Mouse (Mus musculus): ENCODE measurements around the gene Med16. TPM values are rescaled to one million over a fixed set of nuclear protein-coding genes. Genes with fewer than 3 reads are reported as not detected.

Med16 gene
- total and polyA plus RNA-seq, 3 experiments, result 10.2 to 22.8 (median 12.1) TPM

GRCm38 (mm10) chr10:79907415-79907814 lies 1.3 kb downstream of the Med16 start:
- Histone ChIP-seq H3K27ac (ENCODE audit: insufficient read depth, low read depth) (no peak overlapping the region), H3K36me3 (replicated peaks in 1 of 2; ENCODE audit: control insufficient read depth in 1 of 2, insufficient read depth in 1 of 2, low read length in 1 of 2) (peaks cover 29 to 71% of the 10 kb centered on the region in 2 experiments), H3K9ac (ENCODE audit: insufficient read depth, low read depth) (no peak overlapping the region), H3K4me2 (ENCODE audit: insufficient read depth, low read depth, poor library complexity, severe bottlenecking) (no peak overlapping the region), H3K79me2 (replicated peaks; ENCODE audit: control insufficient read depth, extremely low read depth, insufficient read depth, poor library complexity, severe bottlenecking) (no peaks in the 10 kb centered on the region), H3K4me3 (replicated peaks in 1 of 3; ENCODE audit: low read depth in 2 of 3, low read length in 2 of 3, poor library complexity in 1 of 3) (no peak overlapping the region), H3K4me1 (ENCODE audit: control insufficient read depth in 1 of 2, insufficient read depth in 2 of 2) (peaks cover 11 to 15% of the 10 kb centered on the region in 2 experiments), H3K9me3 (replicated peaks; ENCODE audit: low read length) (peaks cover 5% of the 10 kb centered on the region), H3K27me3 (replicated peaks) (no peaks in the 10 kb centered on the region)
- in situ Hi-C loops (cut with MboI; ENCODE audit: low pct_ligation_motif_present, low pct_unique_long_range_greater_than_20kb, low sequenced_read_pairs), result no loop called here
- dilution Hi-C loops (cut with MboI; ENCODE audit: extremely low pct_ligation_motif_present, extremely low pct_unique_long_range_greater_than_20kb, low sequenced_read_pairs), result no loop called here
- TF ChIP-seq JUN (IDR thresholded peaks at IDR 0.05; ENCODE audit: insufficient read depth, low read depth, low read length) (no peak), E2F4 (IDR thresholded peaks at IDR 0.05; ENCODE audit: insufficient replicate concordance, low read depth, low read length) (no peak), ZC3H11A (IDR thresholded peaks at IDR 0.05; ENCODE audit: low read depth, low read length) (no peak), RCOR1 (conservative IDR thresholded peaks at IDR 0.05; ENCODE audit: low read depth, low read length) (no peak), RAD21 (IDR thresholded peaks at IDR 0.05; ENCODE audit: low read depth, low read length) (no peak), MAX (IDR thresholded peaks at IDR 0.05; ENCODE audit: low read length) (no peak), MAZ (IDR thresholded peaks at IDR 0.05; ENCODE audit: low read depth, low read length) (no peak), MEF2A (IDR thresholded peaks at IDR 0.05; ENCODE audit: borderline replicate concordance, low read depth, low read length) (no peak), PAX5 (IDR thresholded peaks at IDR 0.05; ENCODE audit: low read length) (no peak), ZKSCAN1 (IDR thresholded peaks at IDR 0.05; ENCODE audit: borderline replicate concordance, low read depth, low read length) (no peak), HCFC1 (IDR thresholded peaks at IDR 0.05; ENCODE audit: low read depth, low read length) (no peak), ETS1 (conservative IDR thresholded peaks at IDR 0.05; ENCODE audit: low read depth, low read length) (no peak), CHD2 (IDR thresholded peaks at IDR 0.05; ENCODE audit: low read length) (no peak), NELFE (IDR thresholded peaks at IDR 0.05; ENCODE audit: low read depth, low read length) (no peak)
- no peak for DNase-seq (ENCODE audit: extremely low read depth)

GRCm38 (mm10) chr10:79906712-79907111 lies 2.0 kb downstream of the Med16 start:
- in situ Hi-C loops (cut with MboI; ENCODE audit: low pct_ligation_motif_present, low pct_unique_long_range_greater_than_20kb, low sequenced_read_pairs) (no loop called here), dilution Hi-C loops (cut with MboI; ENCODE audit: extremely low pct_ligation_motif_present, extremely low pct_unique_long_range_greater_than_20kb, low sequenced_read_pairs) (no loop called here)
- Histone ChIP-seq H3K9me3 (replicated peaks; ENCODE audit: low read length) (peaks cover 5% of the 10 kb centered on the region), H3K4me2 (ENCODE audit: insufficient read depth, low read depth, poor library complexity, severe bottlenecking) (no peak overlapping the region), H3K27ac (ENCODE audit: insufficient read depth, low read depth) (no peak overlapping the region), H3K4me1 (ENCODE audit: control insufficient read depth in 1 of 2, insufficient read depth in 2 of 2) (peaks cover 11 to 15% of the 10 kb centered on the region in 2 experiments), H3K9ac (ENCODE audit: insufficient read depth, low read depth) (no peak overlapping the region), H3K4me3 (replicated peaks in 1 of 3; ENCODE audit: low read depth in 2 of 3, low read length in 2 of 3, poor library complexity in 1 of 3) (no peak overlapping the region), H3K27me3 (replicated peaks) (no peaks in the 10 kb centered on the region), H3K36me3 (replicated peaks in 1 of 2; ENCODE audit: control insufficient read depth in 1 of 2, insufficient read depth in 1 of 2, low read length in 1 of 2) (peaks cover 26 to 68% of the 10 kb centered on the region in 2 experiments), H3K79me2 (replicated peaks; ENCODE audit: control insufficient read depth, extremely low read depth, insufficient read depth, poor library complexity, severe bottlenecking) (no peaks in the 10 kb centered on the region)
- TF ChIP-seq CHD1 (IDR thresholded peaks at IDR 0.05; ENCODE audit: low read depth, low read length), result no peak
- TF ChIP-seq TBP (conservative IDR thresholded peaks at IDR 0.05; ENCODE audit: low read depth, low read length), result no peak
- no peak for TF ChIP-seq ETS1 (conservative IDR thresholded peaks at IDR 0.05; ENCODE audit: low read depth, low read length)
- TF ChIP-seq SMC3 (IDR thresholded peaks at IDR 0.05; ENCODE audit: low read depth, low read length), result no peak
- no peak for TF ChIP-seq POLR2AphosphoS2 (IDR thresholded peaks at IDR 0.05; ENCODE audit: low read depth, low read length)
- TF ChIP-seq HCFC1 (IDR thresholded peaks at IDR 0.05; ENCODE audit: low read depth, low read length), result no peak
- no peak for TF ChIP-seq RAD21 (IDR thresholded peaks at IDR 0.05; ENCODE audit: low read depth, low read length)
- no peak for TF ChIP-seq MEF2A (IDR thresholded peaks at IDR 0.05; ENCODE audit: borderline replicate concordance, low read depth, low read length)
- no peak for TF ChIP-seq NRF1 (IDR thresholded peaks at IDR 0.05; ENCODE audit: low read depth, low read length)
- TF ChIP-seq MXI1 (IDR thresholded peaks at IDR 0.05; ENCODE audit: low read depth, low read length), result no peak
- no peak for TF ChIP-seq PAX5 (IDR thresholded peaks at IDR 0.05; ENCODE audit: low read length)
- no peak for TF ChIP-seq ZNF384 (IDR thresholded peaks at IDR 0.05; ENCODE audit: low read depth, low read length)
- no peak for TF ChIP-seq POLR2A (IDR thresholded peaks at IDR 0.05; ENCODE audit: low read depth, low read length)
- no peak for DNase-seq (ENCODE audit: extremely low read depth)
